Mouse (Mus musculus) inflammation-experienced regulatory T-cells, adult 16 weeks (primary cell): ENCODE results near the gene Dnttip2. TPM values are rescaled to one million over a fixed set of nuclear protein-coding genes. Genes with fewer than 3 reads are reported as not detected.

Experiments
- polyA plus RNA-seq: library from polyadenylated mRNA; unstranded; fragments of 100-300 nt; shearing (Covaris generic); gene quantifications from one replicate; pipeline ENCODE4 v1.2.1, GENCODE M21; 2017

Dnttip2 gene
- polyA plus RNA-seq, result 113 TPM

DNA sequence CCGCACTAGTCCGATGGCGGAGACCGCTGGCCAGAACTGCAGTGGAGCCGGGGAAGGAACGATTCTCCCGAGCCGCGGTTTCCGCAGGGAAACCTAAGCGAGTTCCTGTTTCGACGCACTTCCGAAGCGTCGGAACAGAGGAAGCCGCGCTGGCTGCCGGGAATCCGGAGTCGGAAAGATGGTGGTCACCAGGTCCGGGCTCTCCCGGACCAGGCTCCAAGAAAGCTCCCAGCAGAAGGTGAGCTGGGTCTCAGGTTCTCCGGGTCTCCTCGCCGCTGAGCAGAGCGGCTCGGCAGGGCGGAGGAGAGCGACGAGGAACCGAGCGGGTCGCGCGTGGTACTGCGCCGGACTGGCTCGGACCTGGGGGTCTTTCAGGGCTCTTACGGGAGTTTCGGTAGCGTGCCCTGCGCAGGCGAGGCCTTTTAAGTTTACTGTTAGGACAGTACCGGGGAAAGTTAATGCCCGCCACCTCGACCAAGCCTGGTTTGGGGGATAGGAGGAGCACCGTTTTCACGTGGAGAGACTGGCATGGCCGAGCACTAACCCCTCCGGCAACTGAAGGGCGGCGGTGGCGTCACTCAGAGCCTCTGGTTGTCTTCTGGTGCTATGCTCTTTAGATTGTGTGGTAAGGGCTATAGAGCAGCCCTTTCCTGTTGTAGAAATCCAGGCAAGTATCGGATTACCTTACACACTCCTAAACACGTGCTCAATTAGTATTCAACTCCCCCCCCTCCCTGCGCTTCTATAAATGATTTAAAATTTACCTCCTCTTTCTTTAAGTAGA, at the start of gene Dnttip2:
TSS of gene Dnttip2 (plus strand) at position 148 of the 784 bp plus-strand sequence.

DNA sequence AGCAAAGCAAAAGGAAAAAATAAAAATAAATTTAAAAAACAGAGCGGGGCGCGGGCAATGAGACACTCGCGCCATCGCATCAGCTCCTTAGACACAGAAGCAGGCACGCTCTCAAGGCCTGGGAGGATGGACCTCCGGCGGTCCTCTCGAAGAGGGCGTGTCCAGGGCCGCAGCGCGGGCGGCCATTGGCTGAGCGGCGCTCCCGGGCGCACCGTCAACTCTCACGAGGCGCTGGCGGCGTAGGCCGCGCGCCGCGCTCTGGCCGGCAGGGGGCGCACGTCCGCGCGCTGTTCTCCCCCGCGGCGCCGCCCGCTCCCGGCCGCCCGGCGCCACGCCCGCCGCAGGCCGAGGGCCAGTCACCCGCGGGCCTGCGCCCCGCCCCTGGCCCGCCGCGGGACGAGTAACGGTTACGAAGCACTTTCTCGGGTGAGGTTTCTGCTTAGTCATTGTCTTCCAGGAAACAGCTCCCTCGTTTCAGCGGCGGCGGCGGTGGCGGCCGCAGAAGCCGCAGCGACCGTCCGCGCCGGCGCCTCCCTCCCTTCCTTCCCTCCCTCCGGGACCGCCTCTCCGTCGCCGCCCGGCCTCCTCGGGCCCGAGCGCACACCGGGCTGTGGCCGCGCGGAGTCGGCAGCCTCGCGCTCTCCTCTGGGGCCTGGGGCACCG, 28.8 kb upstream of the Dnttip2 start, which contains the start of gene Gclm:
TSS of gene Gclm (plus strand) at position 343 of the 663 bp plus-strand sequence.

DNA sequence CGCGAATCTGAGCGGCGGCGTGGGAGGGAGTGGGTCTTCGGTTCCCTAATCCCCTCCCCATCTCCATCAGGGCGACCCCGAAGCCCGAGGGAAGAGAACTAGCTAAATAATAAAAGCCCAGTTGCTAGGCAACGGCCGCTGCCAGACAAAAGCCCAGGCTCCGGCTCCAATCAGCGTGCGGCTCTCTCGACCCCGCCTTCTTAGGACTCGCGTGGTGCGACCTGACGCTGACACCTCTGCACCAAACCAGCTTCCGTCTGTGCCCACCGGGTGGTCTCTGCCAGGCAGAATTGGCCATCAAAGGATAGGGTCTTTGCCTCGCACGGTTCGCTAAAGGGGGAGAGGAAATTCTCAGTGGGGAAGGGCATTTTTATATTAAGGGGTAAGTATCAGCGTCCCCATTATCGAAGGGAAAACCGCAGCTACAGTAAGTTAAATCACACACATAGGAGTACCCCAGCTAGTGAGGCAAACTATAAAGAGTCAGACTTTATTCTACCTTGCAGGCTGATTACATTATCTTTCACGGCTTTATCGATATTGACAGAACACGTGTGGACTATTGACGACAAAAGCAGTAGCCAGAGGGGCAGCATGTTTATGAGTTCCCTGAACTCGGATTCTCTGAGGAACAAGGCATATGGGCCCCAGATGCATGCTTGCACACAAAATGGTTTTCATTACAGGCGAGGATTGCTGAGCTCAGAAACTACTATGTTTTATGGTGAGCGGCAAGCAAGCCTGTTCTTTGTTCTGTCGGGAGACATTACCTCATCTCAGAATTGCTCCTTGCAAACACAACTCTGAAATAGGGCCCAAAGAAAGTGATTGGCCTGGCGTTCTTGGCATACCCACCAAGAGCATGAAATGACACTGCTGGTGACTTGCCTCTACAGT, 20.0 kb downstream of the Dnttip2 start, which contains the start of gene Bcar3:
TSS of gene Bcar3 (plus strand) at position 183 of the 897 bp plus-strand sequence.

Other genes starting within 250 kb of the Dnttip2 start
- not detected for gene Abca4, start 229.9 kb upstream of the Dnttip2 start, polyA plus RNA-seq
- 3.1 TPM for gene Gclm, start 28.8 kb upstream of the Dnttip2 start, polyA plus RNA-seq
- gene Bcar3, start 19.7 kb downstream of the Dnttip2 start, polyA plus RNA-seq, result 0.32 TPM